Mouse (Mus musculus) midbrain, postnatal 0 days (tissue): ENCODE measurements around the gene Lrrc3. TPM values are rescaled to one million over a fixed set of nuclear protein-coding genes. Genes with fewer than 3 reads are reported as not detected.

Source experiments
- ATAC-seq: fragments of 200-750 bp; cut with Nextera tagmentation; 2 replicates; pipeline ENCODE4 v1.8.0; 2017; ENCODE audit warnings: moderate number of reproducible peaks, mild to moderate bottlenecking, moderate TSS enrichment, moderate library complexity; ENCODE audit not compliant: low FRiP score
- DNase-seq: peaks from one replicate; pipeline ENCODE4 v3.0.0-alpha.2; 2015; ENCODE audit warnings: low spot score
- H3K27ac ChIP-seq: fragments of 300-500 bp; sonication (generic); 2 replicates; pipeline ENCODE4 v1.5.1; 2014; ENCODE audit warnings: low read depth, mild to moderate bottlenecking, low read length, mixed read lengths
- H3K27me3 ChIP-seq: fragments of 300-500 bp; sonication (generic); 2 replicates; pipeline ENCODE4 v1.6.1; 2014; ENCODE audit warnings: low read length, control low read depth, mixed read lengths; ENCODE audit not compliant: insufficient read depth
- H3K36me3 ChIP-seq: fragments of 300-500 bp; sonication (generic); 2 replicates; pipeline ENCODE4 v1.6.1; 2014; ENCODE audit warnings: low read length, control low read depth, mixed read lengths; ENCODE audit not compliant: insufficient read depth
- H3K4me1 ChIP-seq: fragments of 300-500 bp; sonication (generic); 2 replicates; pipeline ENCODE4 v1.6.1; 2014; ENCODE audit warnings: mild to moderate bottlenecking, control low read depth, antibody characterized with exemption, low read length, mixed read lengths; ENCODE audit not compliant: insufficient read depth
- H3K4me2 ChIP-seq: fragments of 300-500 bp; sonication (generic); 2 replicates; pipeline ENCODE4 v1.6.1; 2014; ENCODE audit warnings: low read depth, mild to moderate bottlenecking, low read length, mixed read lengths; ENCODE audit not compliant: poor library complexity, severe bottlenecking
- H3K4me3 ChIP-seq: fragments of 300-500 bp; sonication (generic); 2 replicates; pipeline ENCODE4 v1.5.1; 2014; ENCODE audit warnings: low read depth, mild to moderate bottlenecking, low read length, moderate library complexity
- H3K9ac ChIP-seq: fragments of 300-500 bp; sonication (generic); replicated peaks from 2 replicates; pipeline ENCODE4 v1.6.1; 2014; ENCODE audit warnings: mild to moderate bottlenecking, low read length, moderate library complexity, mixed read lengths; ENCODE audit not compliant: poor library complexity, severe bottlenecking
- H3K9me3 ChIP-seq: fragments of 300-500 bp; sonication (generic); 2 replicates; pipeline ENCODE4 v1.6.1; 2016; ENCODE audit warnings: low read length, control low read depth
- CTCF ChIP-seq: IDR thresholded peaks from 2 replicates; pipeline ENCODE4 v1.5.1; 2016; ENCODE audit warnings: antibody characterized with exemption, mild to moderate bottlenecking
- WGBS: fragments of 180-500 bp; shearing (Covaris S2); extraction: QIAGEN DNeasy Blood & Tissue Kit; methylation state at CpG from one replicate; pipeline ENCODE4 v1.1.7; 2014; 5-methylcytosine and 5-hydroxymethylcytosine counted together
- polyA plus RNA-seq: library from polyadenylated mRNA; unstranded; fragments of >200 nt; fragmentation: Nextera tagmentation; extraction: Ambion mirVana; gene quantifications from 2 replicates; pipeline ENCODE4 v1.2.1, GENCODE M21; 2015
- total RNA-seq: library from RNA; depleted of rRNA; stranded (reverse); fragments of >200 nt; gene quantifications from 2 replicates; pipeline ENCODE4 v1.2.3, GENCODE M21; 2014

Gene Lrrc3
- total and polyA plus RNA-seq, 2 experiments from 2014 or later: 29.9 to 39.6 TPM

- 83% methylated on average over 27 of the region's 27 CpGs for WGBS
These were observed 1.2 kb downstream of the Lrrc3 start for GRCm38 (mm10) chr10:77900903-77901818.

DNA sequence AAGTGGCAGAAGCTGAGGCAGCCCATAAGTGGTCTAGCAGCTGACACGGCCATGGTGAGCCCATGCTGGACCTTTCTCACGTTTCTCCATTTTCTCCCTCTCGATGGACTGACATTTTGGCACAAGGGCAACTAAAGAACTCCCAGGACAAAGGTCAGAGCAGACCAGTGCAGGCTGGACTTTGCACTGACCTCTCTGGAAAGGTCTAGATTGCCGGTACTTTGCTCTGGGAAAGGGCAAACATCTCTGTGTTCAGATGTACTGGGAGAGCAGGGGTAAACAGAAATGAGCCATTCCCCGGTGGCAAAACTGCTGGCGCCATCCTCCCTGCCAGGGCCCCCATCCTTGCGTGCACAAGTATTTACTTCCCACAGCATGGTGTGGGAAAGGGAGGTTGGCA is 2.2 kb downstream of the Lrrc3 start:
- no peak overlapping the region for H3K9ac ChIP-seq
- H3K36me3 ChIP-seq: peaks cover 5% of the 10 kb centered on the region
- ATAC-seq (no peak), DNase-seq (no peak)
- no peak overlapping the region for H3K4me3 ChIP-seq
- H3K27me3 ChIP-seq: no peaks in the 10 kb centered on the region
- no peak overlapping the region for H3K4me2 ChIP-seq
- H3K9me3 ChIP-seq: no peaks in the 10 kb centered on the region
- 82% methylated on average over 7 of the region's 7 CpGs for WGBS
- H3K27ac ChIP-seq: no peak overlapping the region
- TF ChIP-seq CTCF: no peak
- peaks cover 7% of the 10 kb centered on the region; the same call in 1 of the 2 replicates for H3K4me1 ChIP-seq

More at GRCm38 (mm10) chr10:77900903-77901818, 1.2 kb downstream of the Lrrc3 start:
- peaks cover 5% of the 10 kb centered on the region for H3K36me3 ChIP-seq
- no peak for TF ChIP-seq CTCF
- ATAC-seq: no peak
- H3K27me3 ChIP-seq: no peaks in the 10 kb centered on the region
- H3K4me1 ChIP-seq: peaks cover 7% of the 10 kb centered on the region; the same call in 1 of the 2 replicates
- H3K4me2 ChIP-seq: peak overlapping the region; percentile 70
- peak overlapping the region; percentile 80 for H3K27ac ChIP-seq
- peak overlapping the region; percentile 53 for H3K4me3 ChIP-seq
- DNase-seq: no peak
- H3K9me3 ChIP-seq: no peaks in the 10 kb centered on the region
- peak overlapping the region; percentile 81; the same call in 1 of the 2 replicates for H3K9ac ChIP-seq

- ATAC-seq (peak; percentile 31; the same call in 1 of the 2 replicates), DNase-seq (peak; percentile 20)
- Histone ChIP-seq H3K27ac (peak overlapping the region; percentile 27; the same call in 1 of the 2 replicates), H3K9ac (no peak overlapping the region), H3K4me1 (no peaks in the 10 kb centered on the region), H3K9me3 (no peaks in the 10 kb centered on the region), H3K27me3 (no peaks in the 10 kb centered on the region), H3K4me3 (no peak overlapping the region), H3K4me2 (no peak overlapping the region), H3K36me3 (peaks cover 4% of the 10 kb centered on the region)
- 49% methylated on average over 5 of the region's 5 CpGs for WGBS
- peak; percentile 28; the same call in 1 of the 2 replicates for TF ChIP-seq CTCF
These were observed 6.8 kb downstream of the Lrrc3 start for GRCm38 (mm10) chr10:77895562-77895961.

DNA sequence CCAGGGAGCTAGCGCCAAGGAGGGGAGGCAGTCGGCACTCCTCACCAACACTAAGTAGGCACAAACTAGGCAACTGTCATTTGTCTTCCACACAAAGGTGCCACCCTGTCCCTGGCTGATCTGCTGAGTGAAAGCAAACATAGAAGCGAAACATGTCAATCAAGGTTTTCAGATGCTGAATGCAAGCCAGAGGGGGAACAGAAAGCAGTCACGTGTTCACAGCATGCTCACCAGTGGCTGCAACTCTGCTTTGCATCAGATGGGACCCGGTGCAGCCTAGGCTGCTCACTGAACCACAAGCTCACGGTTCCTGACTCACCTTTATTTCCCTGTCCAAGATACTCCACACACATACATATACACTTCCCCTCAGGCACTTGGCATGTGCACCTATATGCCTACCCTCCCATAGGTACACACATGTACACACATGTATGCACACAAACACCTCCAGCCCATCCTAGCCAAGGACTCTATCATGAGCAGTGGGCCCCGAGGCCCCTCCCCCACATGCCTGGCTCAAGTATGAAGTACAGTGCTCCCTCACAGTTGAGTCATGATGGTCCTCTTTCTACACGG is 11.3 kb downstream of the Lrrc3 start:
- Histone ChIP-seq H3K27me3 (no peaks in the 10 kb centered on the region), H3K9ac (no peak overlapping the region), H3K27ac (no peak overlapping the region), H3K4me1 (no peaks in the 10 kb centered on the region), H3K4me2 (no peak overlapping the region), H3K36me3 (no peaks in the 10 kb centered on the region), H3K9me3 (no peaks in the 10 kb centered on the region; the same call in 1 of the 2 replicates), H3K4me3 (no peak overlapping the region)
- no peak for ATAC-seq
- DNase-seq: no peak
- WGBS: 84% methylated on average over 8 of the region's 8 CpGs
- TF ChIP-seq CTCF: no peak

GRCm38 (mm10) chr10:77886007-77886747 is 16.2 kb downstream of the Lrrc3 start:
- Histone ChIP-seq H3K4me3 (no peak overlapping the region), H3K27me3 (no peaks in the 10 kb centered on the region), H3K36me3 (no peaks in the 10 kb centered on the region), H3K27ac (no peak overlapping the region), H3K4me2 (no peak overlapping the region), H3K9me3 (no peaks in the 10 kb centered on the region; the same call in 1 of the 2 replicates), H3K9ac (no peak overlapping the region), H3K4me1 (no peaks in the 10 kb centered on the region)
- WGBS: 56% methylated on average over 12 of the region's 12 CpGs
- DNase-seq (peak; percentile 26), ATAC-seq (no peak)
- TF ChIP-seq CTCF: peak; percentile 63
